Mouse (Mus musculus): ENCODE measurements around the gene Nr2c2ap.

GRCm38 (mm10) chr8:70084191-70085065, 46.7 kb upstream of the Nr2c2ap start:
- TF ChIP-seq CTCF (IDR thresholded peaks at IDR 0.05; ENCODE audit: insufficient read depth, low read depth, low read length) (no peak), POLR2A (IDR thresholded peaks at IDR 0.05; ENCODE audit: insufficient read depth, low read depth, low read length) (no peak)
